Mouse (Mus musculus): ENCODE measurements around the gene Hmcn2.

Gene Hmcn2

GRCm38 (mm10) chr2:31382952-31383351 is 68.7 kb downstream of the Hmcn2 start:
- CTCF ChIA-PET, result interaction anchor here (0.7 kb wide), 1 partner anchor 562 kb away, joined by 3 read pairs; no protein-coding TSS in a partner anchor

- CTCF ChIA-PET, result no interaction called here
Observed at GRCm38 (mm10) chr2:31416968-31417367, 102.8 kb downstream of the Hmcn2 start.

DNA sequence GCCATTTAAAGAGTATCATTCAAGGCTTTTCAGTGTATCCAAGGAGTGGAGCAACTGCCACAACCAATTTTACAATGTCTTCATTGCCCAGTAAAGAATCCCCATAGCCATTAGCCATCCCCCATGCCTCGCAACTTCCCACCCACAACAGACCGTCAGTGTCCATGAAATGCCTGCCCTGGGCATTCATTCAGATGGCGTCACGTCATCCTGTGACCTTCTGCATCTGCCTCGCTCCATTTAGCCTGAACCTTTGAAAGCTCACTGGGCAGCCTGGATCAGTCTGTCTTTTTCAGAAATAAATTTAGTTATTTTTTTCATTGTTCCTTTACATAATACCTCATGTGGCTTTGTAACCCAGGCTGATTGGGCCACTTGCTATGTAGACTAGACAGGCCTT is 103.8 kb downstream of the Hmcn2 start:
- CTCF ChIA-PET, result no interaction called here

DNA sequence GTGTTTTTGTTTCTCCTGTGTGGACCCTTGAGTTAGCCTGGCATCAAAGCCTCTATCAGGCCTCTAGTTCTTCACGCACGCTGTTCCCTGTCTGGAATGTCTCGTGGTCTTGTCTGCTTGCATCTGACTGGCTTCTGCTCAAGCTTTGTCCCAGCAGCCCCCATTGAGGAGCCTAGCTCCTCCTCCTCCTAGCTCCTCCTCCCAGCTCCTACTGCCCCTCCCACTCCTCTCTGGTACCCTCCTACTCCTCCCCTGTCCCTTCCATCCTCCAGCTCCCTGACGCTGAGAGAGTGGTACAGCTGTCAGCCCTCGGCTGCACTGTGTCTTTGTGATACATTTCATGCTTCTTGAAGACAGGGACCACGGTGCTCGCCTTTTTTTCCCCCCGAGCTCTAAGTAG is 104.4 kb downstream of the Hmcn2 start:
- CTCF ChIA-PET, result no interaction called here

- CTCF ChIA-PET, result no interaction called here
Observed at GRCm38 (mm10) chr2:31420914-31421313, 106.7 kb downstream of the Hmcn2 start.

GRCm38 (mm10) chr2:31422576-31422975 is 108.4 kb downstream of the Hmcn2 start:
- CTCF ChIA-PET, result no interaction called here

DNA sequence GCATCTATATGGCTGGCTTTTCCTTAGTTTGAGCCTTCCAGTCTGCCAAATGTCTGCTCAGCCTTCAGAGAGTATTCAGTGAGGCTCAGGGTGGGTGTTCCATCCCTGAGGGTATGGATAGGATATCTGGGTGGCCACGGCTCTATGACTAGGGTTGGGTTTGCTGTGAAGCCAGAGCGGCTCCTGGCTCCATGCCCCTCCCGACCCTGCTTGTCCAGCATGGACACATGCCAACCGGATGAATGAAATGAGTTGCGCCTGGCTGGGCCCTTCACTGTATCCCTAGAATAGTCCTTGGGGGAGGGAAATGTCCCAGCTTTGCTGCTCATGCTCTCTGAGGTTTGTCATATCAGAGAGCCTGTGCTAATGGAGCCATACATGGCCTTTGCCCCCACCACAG is 117.3 kb downstream of the Hmcn2 start:
- CTCF ChIA-PET, result interaction anchor here (0.7 kb wide), 1 partner anchor 89 kb away, joined by 3 read pairs; no protein-coding TSS in a partner anchor

- CTCF ChIA-PET, result no interaction called here
Observed at GRCm38 (mm10) chr2:31434746-31435145, 120.5 kb downstream of the Hmcn2 start.

- CTCF ChIA-PET, result interaction anchor here (0.6 to 1.7 kb wide), 2 partner anchors 35 to 38 kb away, joined by 7 read pairs; no protein-coding TSS in a partner anchor
Observed at GRCm38 (mm10) chr2:31435567-31435966, 121.4 kb downstream of the Hmcn2 start.

DNA sequence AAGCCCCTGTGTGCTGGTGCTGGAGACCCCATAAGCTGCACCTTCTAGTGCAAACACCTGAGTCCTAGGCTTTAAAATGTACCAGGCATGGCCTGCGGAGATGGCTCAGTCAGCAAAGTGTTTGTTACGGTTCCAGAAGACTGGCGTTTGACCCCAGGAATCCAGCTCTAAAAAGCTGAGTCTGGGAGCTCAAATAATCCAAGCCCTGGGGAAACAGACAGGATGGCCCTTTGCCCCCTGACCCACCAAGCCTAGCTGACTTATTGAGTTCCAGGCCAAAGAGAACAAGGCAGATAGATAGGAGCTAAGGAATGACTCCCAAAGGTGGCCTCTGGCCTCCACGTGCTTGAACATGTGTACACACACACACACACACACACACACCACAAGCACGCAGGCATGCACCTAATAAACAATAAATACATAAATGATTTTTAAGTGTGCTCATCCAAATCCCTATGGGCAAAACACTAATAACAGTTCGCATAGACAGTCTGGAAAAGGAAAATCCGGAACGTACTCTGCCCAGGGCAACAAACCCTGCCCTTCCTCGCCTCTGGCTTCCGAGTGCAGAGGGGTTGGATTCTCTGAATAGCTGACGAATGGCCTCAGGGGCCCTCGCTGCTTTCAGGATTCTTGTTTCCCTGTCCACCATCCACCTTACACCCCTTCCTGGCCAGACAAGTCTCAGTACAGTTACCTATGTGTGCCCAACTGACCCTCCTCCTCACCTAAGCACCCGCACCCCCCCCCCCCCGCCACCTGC is 123.4 kb downstream of the Hmcn2 start:
- CTCF ChIA-PET, result interaction anchor here (0.6 kb wide), 1 partner anchor 169 kb away, joined by 4 read pairs; no protein-coding TSS in a partner anchor

DNA sequence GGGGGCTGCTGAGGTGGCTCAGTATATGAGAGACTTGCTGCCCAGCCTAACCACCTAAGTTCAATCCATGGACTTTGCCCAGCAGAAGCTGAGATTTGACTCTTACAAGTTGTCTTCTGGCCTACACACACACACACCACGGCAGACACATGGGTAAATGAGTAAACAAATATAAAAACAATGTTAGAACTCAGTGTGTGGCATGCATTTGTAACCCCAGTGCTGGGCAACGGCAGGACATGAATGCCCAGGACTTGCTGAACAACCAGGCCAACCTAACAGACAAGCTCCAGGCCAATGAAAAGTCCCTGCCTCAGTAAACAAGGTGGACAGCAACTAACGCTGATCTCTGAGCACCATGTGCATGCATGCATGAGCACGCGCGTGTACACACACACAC is 125.4 kb downstream of the Hmcn2 start:
- CTCF ChIA-PET, result interaction anchor here (0.7 kb wide), 1 partner anchor 221 kb away, joined by 3 read pairs; no protein-coding TSS in a partner anchor

- CTCF ChIA-PET, result no interaction called here
Observed at GRCm38 (mm10) chr2:31442480-31443160, 128.4 kb downstream of the Hmcn2 start.

GRCm38 (mm10) chr2:31446036-31446435 is 131.8 kb downstream of the Hmcn2 start:
- CTCF ChIA-PET, result interaction anchor here (0.6 kb wide), 1 partner anchor 31 kb away, joined by 3 read pairs; no protein-coding TSS in a partner anchor

DNA sequence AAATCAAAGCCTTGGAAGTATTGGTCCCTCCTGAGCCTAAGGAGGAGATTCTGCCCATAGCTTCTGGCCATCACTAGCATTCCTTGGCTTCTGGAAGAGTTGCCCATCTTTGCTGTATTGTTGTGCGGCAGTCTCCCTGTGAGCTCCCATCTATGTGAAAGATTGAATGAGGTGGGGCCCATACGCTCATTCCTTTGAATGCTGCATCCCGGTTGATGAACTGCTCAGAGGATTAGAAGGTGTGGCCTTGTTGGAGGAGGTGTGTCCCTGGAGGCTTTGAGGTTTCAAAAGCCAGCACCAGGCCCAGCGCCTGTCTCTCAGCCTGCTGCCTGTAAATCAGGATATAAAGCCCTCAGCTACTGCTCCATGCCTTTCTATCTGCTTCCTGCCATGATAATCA is 132.2 kb downstream of the Hmcn2 start:
- CTCF ChIA-PET, result interaction anchor here (0.6 kb wide), 1 partner anchor 31 kb away, joined by 3 read pairs; no protein-coding TSS in a partner anchor

- CTCF ChIA-PET, result no interaction called here
Observed at GRCm38 (mm10) chr2:31447536-31447935, 133.3 kb downstream of the Hmcn2 start.

- CTCF ChIA-PET, result no interaction called here
Observed at GRCm38 (mm10) chr2:31448756-31449440, 134.7 kb downstream of the Hmcn2 start.

- CTCF ChIA-PET, result no interaction called here
Observed at GRCm38 (mm10) chr2:31449441-31449815, 135.2 kb downstream of the Hmcn2 start.

GRCm38 (mm10) chr2:31449902-31450301 is 135.7 kb downstream of the Hmcn2 start:
- CTCF ChIA-PET, result interaction anchor here (0.9 kb wide), 1 partner anchor 23 kb away, joined by 3 read pairs; no protein-coding TSS in a partner anchor

- CTCF ChIA-PET, result interaction anchor here (0.7 to 0.9 kb wide), 2 partner anchors 22 to 1830 kb away, joined by 3 to 5 read pairs; no protein-coding TSS in a partner anchor
Observed at GRCm38 (mm10) chr2:31450661-31451060, 136.4 kb downstream of the Hmcn2 start.

DNA sequence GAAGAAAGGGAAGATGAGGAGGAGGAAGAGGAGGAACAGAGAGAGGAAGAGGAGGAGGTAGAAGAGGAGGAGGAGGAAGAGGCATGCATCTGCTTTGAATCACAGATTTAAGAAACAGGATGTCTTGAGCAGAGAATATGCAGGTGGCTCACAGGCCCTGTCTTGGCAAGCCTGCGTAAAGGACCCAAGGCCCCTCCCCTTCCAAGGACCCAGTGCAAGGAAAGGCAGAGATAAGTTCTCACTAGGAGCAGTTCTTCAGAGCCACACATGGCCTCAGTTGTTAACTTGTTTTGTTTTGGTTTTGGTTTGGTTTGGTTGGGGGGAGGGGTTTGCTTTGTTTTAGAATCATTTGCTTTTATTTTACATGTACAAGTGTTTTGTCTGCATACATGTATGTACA is 137.3 kb downstream of the Hmcn2 start:
- CTCF ChIA-PET, result no interaction called here

DNA sequence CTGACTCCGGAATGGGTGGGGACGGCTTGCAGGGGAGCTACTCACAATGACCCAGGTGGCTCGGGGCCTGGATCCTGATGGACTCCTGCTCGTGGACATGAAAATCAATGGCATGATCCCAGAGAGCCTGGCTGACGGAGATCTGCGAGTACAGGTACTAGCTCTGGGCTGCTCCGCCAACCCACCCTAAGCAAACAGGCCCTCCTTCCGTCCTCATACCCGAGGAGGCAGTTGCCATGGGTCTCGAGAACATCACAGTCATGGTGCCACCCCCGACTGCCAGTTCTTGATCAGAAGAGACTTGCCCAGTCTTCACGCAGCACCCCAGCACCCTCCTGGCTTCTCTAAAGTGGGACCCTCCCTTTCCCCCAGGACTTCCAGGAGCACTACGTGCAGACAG is 138.8 kb downstream of the Hmcn2 start:
- CTCF ChIA-PET, result no interaction called here

GRCm38 (mm10) chr2:31453559-31454177 is 139.5 kb downstream of the Hmcn2 start:
- CTCF ChIA-PET, result no interaction called here

Measured in spleen, embryonic (tissue).